Mouse (Mus musculus): ENCODE measurements around the gene Cenpm. TPM values are rescaled to one million over a fixed set of nuclear protein-coding genes. Genes with fewer than 3 reads are reported as not detected.

Gene Cenpm
- polyA plus RNA-seq (2012; ENCODE audit: low replicate concordance): 74.9 and 105 TPM in 2 replicates

GRCm38 (mm10) chr15:82244115-82244804 is at the start of gene Cenpm:
TSS of gene Cenpm (minus strand) at chr15:82244748.

GRCm38 (mm10) chr15:82274593-82274926 is 30.0 kb upstream of the Cenpm start, which contains the start of gene Sept3:
TSS of gene Sept3 (plus strand) at chr15:82274893.

GRCm38 (mm10) chr15:82252097-82252496 is 7.5 kb upstream of the Cenpm start, which contains the start of gene 1500009C09Rik:
TSS of gene 1500009C09Rik (plus strand) at chr15:82252397.

GRCm38 (mm10) chr15:82223657-82224601 is 20.6 kb downstream of the Cenpm start, which contains the start of gene Tnfrsf13c:
TSS of gene Tnfrsf13c (minus strand) at chr15:82224369.

GRCm38 (mm10) chr15:82212752-82213063 is 31.8 kb downstream of the Cenpm start, which contains the start of gene Shisa8:
TSS of gene Shisa8 (minus strand) at chr15:82212815.

Other genes starting within 250 kb of the Cenpm start
- 67.1 and 216 TPM in 2 replicates for gene Desi1, start 210.9 kb downstream of the Cenpm start, polyA plus RNA-seq (2012; ENCODE audit: low replicate concordance)
- 6.4 and 229 TPM in 2 replicates for gene Snu13, start 197.2 kb downstream of the Cenpm start, polyA plus RNA-seq (2012; ENCODE audit: low replicate concordance)
- gene 4930407I10Rik, start 185.6 kb downstream of the Cenpm start, polyA plus RNA-seq (2012; ENCODE audit: low replicate concordance): not detected in 2 replicates
- gene Mei1, start 174.8 kb downstream of the Cenpm start, polyA plus RNA-seq (2012; ENCODE audit: low replicate concordance): not detected in 2 replicates
- 3.6 and 19.0 TPM in 2 replicates for gene Ccdc134, start 116.8 kb downstream of the Cenpm start, polyA plus RNA-seq (2012; ENCODE audit: low replicate concordance)
- 411 and 741 TPM in 2 replicates for gene Srebf2, start 97.6 kb downstream of the Cenpm start, polyA plus RNA-seq (2012; ENCODE audit: low replicate concordance)
- 3.5 and 9.3 TPM in 2 replicates for gene Shisa8, start 31.9 kb downstream of the Cenpm start, polyA plus RNA-seq (2012; ENCODE audit: low replicate concordance)
- 51.6 and 117 TPM in 2 replicates for gene Tnfrsf13c, start 20.4 kb downstream of the Cenpm start, polyA plus RNA-seq (2012; ENCODE audit: low replicate concordance)
- gene 1500009C09Rik, start 7.6 kb upstream of the Cenpm start, polyA plus RNA-seq (2012; ENCODE audit: low replicate concordance): not detected in 2 replicates
- gene Sept3, start 30.1 kb upstream of the Cenpm start, polyA plus RNA-seq (2012; ENCODE audit: low replicate concordance): 0.73 and 1.1 TPM in 2 replicates
- gene Wbp2nl, start 54.2 kb upstream of the Cenpm start, polyA plus RNA-seq (2012; ENCODE audit: low replicate concordance): not detected in 2 replicates
- gene Naga, start 94.2 kb upstream of the Cenpm start, polyA plus RNA-seq (2012; ENCODE audit: low replicate concordance): 38.6 and 88.5 TPM in 2 replicates
- gene Pheta2, start 94.2 kb upstream of the Cenpm start, polyA plus RNA-seq (2012; ENCODE audit: low replicate concordance): 5.0 and 17.1 TPM in 2 replicates
- 58.2 and 75.0 TPM in 2 replicates for gene Smdt1, start 94.2 kb upstream of the Cenpm start, polyA plus RNA-seq (2012; ENCODE audit: low replicate concordance)
- 95.3 and 124 TPM in 2 replicates for gene Ndufa6, start 109.6 kb upstream of the Cenpm start, polyA plus RNA-seq (2012; ENCODE audit: low replicate concordance)
- gene Cyp2d22, start 135.5 kb upstream of the Cenpm start, polyA plus RNA-seq (2012; ENCODE audit: low replicate concordance): 0.07 and 0.80 TPM in 2 replicates
- not detected in 2 replicates for gene Cyp2d11, start 149.3 kb upstream of the Cenpm start, polyA plus RNA-seq (2012; ENCODE audit: low replicate concordance)
- gene Cyp2d10, start 162.4 kb upstream of the Cenpm start, polyA plus RNA-seq (2012; ENCODE audit: low replicate concordance): not detected in 2 replicates
- gene Cyp2d9, start 188.7 kb upstream of the Cenpm start, polyA plus RNA-seq (2012; ENCODE audit: low replicate concordance): not detected in 2 replicates

All from leukemia stem cell, adult 10-12 weeks (primary cell).